Mouse (Mus musculus) neural tube, embryonic 15.5 days (tissue): Measurements from ENCODE around the gene Slc50a1. TPM values are rescaled to one million over a fixed set of nuclear protein-coding genes. Genes with fewer than 3 reads are reported as not detected.

ENCODE experiments used
- ATAC-seq: fragments of 200-750 bp; cut with Nextera tagmentation; 2 replicates; pipeline ENCODE4 v1.8.0; 2017; ENCODE audit warnings: mild to moderate bottlenecking, moderate TSS enrichment, moderate library complexity; ENCODE audit not compliant: low FRiP score
- H3K27ac ChIP-seq: fragments of 300-500 bp; sonication (generic); replicated peaks from 2 replicates; pipeline ENCODE4 v1.5.1; 2015; ENCODE audit warnings: mild to moderate bottlenecking, inconsistent platforms
- H3K27me3 ChIP-seq: fragments of 300-500 bp; sonication (generic); replicated peaks from 2 replicates; pipeline ENCODE4 v1.6.1; 2015; ENCODE audit warnings: inconsistent platforms
- H3K36me3 ChIP-seq: fragments of 300-500 bp; sonication (generic); 2 replicates; pipeline ENCODE4 v1.6.1; 2015; ENCODE audit warnings: inconsistent platforms
- H3K4me1 ChIP-seq: fragments of 300-500 bp; sonication (generic); 2 replicates; pipeline ENCODE4 v1.6.1; 2015; ENCODE audit warnings: inconsistent platforms
- H3K4me2 ChIP-seq: fragments of 300-500 bp; sonication (generic); 2 replicates; pipeline ENCODE4 v1.6.1; 2015; ENCODE audit warnings: inconsistent platforms, mild to moderate bottlenecking, moderate library complexity
- H3K4me3 ChIP-seq: fragments of 300-500 bp; sonication (generic); replicated peaks from 2 replicates; pipeline ENCODE4 v1.5.1; 2015; ENCODE audit warnings: mild to moderate bottlenecking, inconsistent platforms
- H3K9ac ChIP-seq: fragments of 300-500 bp; sonication (generic); replicated peaks from 2 replicates; pipeline ENCODE4 v1.6.1; 2015; ENCODE audit warnings: mild to moderate bottlenecking, inconsistent platforms
- H3K9me3 ChIP-seq: fragments of 300-500 bp; sonication (generic); replicated peaks from 2 replicates; pipeline ENCODE4 v1.6.1; 2016; ENCODE audit warnings: inconsistent platforms
- WGBS: fragments of 180-500 bp; shearing (Covaris S2); methylation state at CpG from one replicate; pipeline ENCODE4 v1.1.7; 2015; ENCODE audit warnings: mixed read lengths; 5-methylcytosine and 5-hydroxymethylcytosine counted together
- polyA plus RNA-seq: library from polyadenylated mRNA; unstranded; fragments of >200 nt; fragmentation: Nextera tagmentation; extraction: Ambion mirVana; gene quantifications from 2 replicates; pipeline ENCODE4 v1.2.1, GENCODE M21; 2015

Slc50a1 gene
- polyA plus RNA-seq, 1 experiment from 2014 or later, result 40.9 TPM

- no peak for ATAC-seq
- H3K4me3 ChIP-seq, result no peak within 1 kb of the TSS
- H3K27ac ChIP-seq, result no peak within 1 kb of the TSS
- 53% methylated on average over 7 of the region's 7 CpGs for WGBS
- H3K9ac ChIP-seq, result no peak within 1 kb of the TSS
- H3K9me3 ChIP-seq, result no peaks in the 10 kb centered on the region
- no peaks in the 10 kb centered on the region for H3K27me3 ChIP-seq
- H3K4me2 ChIP-seq, result no peak within 1 kb of the TSS
- H3K4me1 ChIP-seq, result no peaks in the 10 kb centered on the region
- no peaks in the 10 kb centered on the region for H3K36me3 ChIP-seq
These were observed 11.3 kb downstream of the Slc50a1 start, which contains the start of gene Dpm3 for GRCm38 (mm10) chr3:89259076-89259475. Dpm3 (plus strand) TSS chr3:89259358.

- WGBS, result 86% methylated on average over 5 of the region's 5 CpGs
- Histone ChIP-seq H3K4me2 (no peak overlapping the region), H3K27ac (no peak overlapping the region)
These were observed 14.2 kb downstream of the Slc50a1 start for GRCm38 (mm10) chr3:89256177-89256576.

GRCm38 (mm10) chr3:89254994-89255393, 15.4 kb downstream of the Slc50a1 start:
- Histone ChIP-seq H3K9me3 (no peaks in the 10 kb centered on the region), H3K27ac (no peak overlapping the region), H3K36me3 (0 out of 2 replicates have a peak, but pooled peaks cover under 1% of the 10 kb centered on the region), H3K4me3 (no peak overlapping the region), H3K9ac (no peak overlapping the region), H3K27me3 (peaks cover 5% of the 10 kb centered on the region; the same call in 1 of the 2 replicates), H3K4me2 (no peak overlapping the region), H3K4me1 (peaks cover 22% of the 10 kb centered on the region)
- ATAC-seq, result no peak
- WGBS, result 97% methylated on average over 5 of the region's 5 CpGs

More at GRCm38 (mm10) chr3:89256177-89256576, 14.2 kb downstream of the Slc50a1 start:
- H3K4me3 ChIP-seq, result no peak overlapping the region
- no peak overlapping the region for H3K9ac ChIP-seq
- ATAC-seq, result no peak
- H3K9me3 ChIP-seq, result no peaks in the 10 kb centered on the region
- peaks cover 5% of the 10 kb centered on the region; the same call in 1 of the 2 replicates for H3K27me3 ChIP-seq
- H3K36me3 ChIP-seq, result no peaks in the 10 kb centered on the region
- H3K4me1 ChIP-seq, result peaks cover 12% of the 10 kb centered on the region

GRCm38 (mm10) chr3:89251365-89251895, 18.9 kb downstream of the Slc50a1 start:
- Histone ChIP-seq H3K4me2 (peak overlapping the region; percentile 39), H3K4me3 (no peak overlapping the region), H3K4me1 (peaks cover 37% of the 10 kb centered on the region), H3K27ac (no peak overlapping the region; the same call in 1 of the 2 replicates), H3K9me3 (no peaks in the 10 kb centered on the region), H3K36me3 (peaks cover 11% of the 10 kb centered on the region; the same call in 1 of the 2 replicates), H3K27me3 (peaks cover 5% of the 10 kb centered on the region; the same call in 1 of the 2 replicates), H3K9ac (0 out of 2 replicates have a peak overlapping the region, but pooled peaks have one; percentile 1)
- 10% methylated on average over 17 of the region's 17 CpGs for WGBS
- no peak for ATAC-seq

GRCm38 (mm10) chr3:89250435-89251040, 19.8 kb downstream of the Slc50a1 start:
- peaks cover 5% of the 10 kb centered on the region; the same call in 1 of the 2 replicates for H3K27me3 ChIP-seq
- no peak for ATAC-seq
- peaks cover 42% of the 10 kb centered on the region for H3K4me1 ChIP-seq
- no peak overlapping the region for H3K4me3 ChIP-seq
- peaks cover 11% of the 10 kb centered on the region; the same call in 1 of the 2 replicates for H3K36me3 ChIP-seq
- 0 out of 2 replicates have a peak overlapping the region, but pooled peaks have one; percentile 39 for H3K4me2 ChIP-seq
- H3K27ac ChIP-seq, result peak overlapping the region; percentile 51; the same call in 1 of the 2 replicates
- no peak overlapping the region for H3K9ac ChIP-seq
- no peaks in the 10 kb centered on the region for H3K9me3 ChIP-seq
- WGBS, result 24% methylated on average over 7 of the region's 7 CpGs

GRCm38 (mm10) chr3:89247466-89247865, 22.9 kb downstream of the Slc50a1 start:
- Histone ChIP-seq H3K27ac (no peak overlapping the region), H3K27me3 (peaks cover 5% of the 10 kb centered on the region; the same call in 1 of the 2 replicates), H3K36me3 (peaks cover 11% of the 10 kb centered on the region; the same call in 1 of the 2 replicates), H3K9ac (peak overlapping the region; percentile 68), H3K4me3 (peak overlapping the region; percentile 58), H3K9me3 (no peaks in the 10 kb centered on the region), H3K4me2 (peak overlapping the region; percentile 73), H3K4me1 (peaks cover 69% of the 10 kb centered on the region)
- no peak for ATAC-seq
- 92% methylated on average over 4 of the region's 4 CpGs for WGBS

- H3K9me3 ChIP-seq, result no peaks in the 10 kb centered on the region
- H3K27ac ChIP-seq, result peak within 1 kb of the TSS; percentile 95
- H3K4me1 ChIP-seq, result peaks cover 69% of the 10 kb centered on the region
- H3K36me3 ChIP-seq, result peaks cover 20% of the 10 kb centered on the region
- H3K4me3 ChIP-seq, result peak within 1 kb of the TSS; percentile 58
- peak; percentile 74 for ATAC-seq
- H3K27me3 ChIP-seq, result no peaks in the 10 kb centered on the region
- under 1% methylated on average over 41 of the region's 42 CpGs for WGBS
- H3K4me2 ChIP-seq, result peak within 1 kb of the TSS; percentile 73
- H3K9ac ChIP-seq, result peak within 1 kb of the TSS; percentile 73
These were observed 23.9 kb downstream of the Slc50a1 start, which contains the start of gene Trim46 for GRCm38 (mm10) chr3:89246261-89247100. Trim46 (minus strand) TSS chr3:89246309.

GRCm38 (mm10) chr3:89245688-89246171, 24.6 kb downstream of the Slc50a1 start, which contains the start of gene Krtcap2:
Krtcap2 (plus strand) TSS chr3:89245966.
- WGBS, result 2% methylated on average over 20 of the region's 20 CpGs
- peak; percentile 81 for ATAC-seq
- H3K4me2 ChIP-seq, result peak within 1 kb of the TSS; percentile 73
- H3K4me3 ChIP-seq, result peak within 1 kb of the TSS; percentile 58
- no peaks in the 10 kb centered on the region for H3K9me3 ChIP-seq
- peaks cover 61% of the 10 kb centered on the region for H3K4me1 ChIP-seq
- H3K9ac ChIP-seq, result peak within 1 kb of the TSS; percentile 73
- H3K27me3 ChIP-seq, result no peaks in the 10 kb centered on the region
- peaks cover 28% of the 10 kb centered on the region for H3K36me3 ChIP-seq
- H3K27ac ChIP-seq, result peak within 1 kb of the TSS; percentile 95

GRCm38 (mm10) chr3:89244982-89245687, 25.2 kb downstream of the Slc50a1 start:
- H3K4me2 ChIP-seq, result peak overlapping the region; percentile 73
- H3K9me3 ChIP-seq, result no peaks in the 10 kb centered on the region
- H3K27me3 ChIP-seq, result no peaks in the 10 kb centered on the region
- ATAC-seq, result peak; percentile 64
- peaks cover 56% of the 10 kb centered on the region for H3K4me1 ChIP-seq
- peak overlapping the region; percentile 58 for H3K4me3 ChIP-seq
- WGBS, result 2% methylated on average over 14 of the region's 26 CpGs
- H3K36me3 ChIP-seq, result peaks cover 34% of the 10 kb centered on the region
- H3K9ac ChIP-seq, result peak overlapping the region; percentile 73
- peak overlapping the region; percentile 95 for H3K27ac ChIP-seq

- Histone ChIP-seq H3K27ac (peak overlapping the region; percentile 95), H3K4me3 (peak overlapping the region; percentile 58), H3K9me3 (no peaks in the 10 kb centered on the region), H3K4me1 (peaks cover 56% of the 10 kb centered on the region), H3K4me2 (peak overlapping the region; percentile 73), H3K36me3 (peaks cover 35% of the 10 kb centered on the region), H3K27me3 (no peaks in the 10 kb centered on the region), H3K9ac (peak overlapping the region; percentile 73)
- peak; percentile 42 for ATAC-seq
- WGBS, result 12% methylated on average over 25 of the region's 25 CpGs
These were observed 26.0 kb downstream of the Slc50a1 start for GRCm38 (mm10) chr3:89244158-89244981.
